Mouse (Mus musculus) embryo, embryonic 11.5 days (tissue): ENCODE results near the gene Tmem81.

Experiments used
- DNase-seq: peaks from one replicate; pipeline ENCODE4 v3.0.0-alpha.2; 2012; ENCODE audit warnings: low read depth, low spot score

Gene Tmem81

GRCm38 (mm10) chr1:132519734-132520133, 13.7 kb downstream of the Tmem81 start:
- DNase-seq: no peak

GRCm38 (mm10) chr1:132520764-132521163, 14.7 kb downstream of the Tmem81 start:
- no peak for DNase-seq

GRCm38 (mm10) chr1:132523048-132523447, 17.0 kb downstream of the Tmem81 start:
- no peak for DNase-seq

GRCm38 (mm10) chr1:132523920-132524319, 17.9 kb downstream of the Tmem81 start:
- DNase-seq: no peak

- DNase-seq: peak; percentile 67
Measured at GRCm38 (mm10) chr1:132525832-132526231, 19.8 kb downstream of the Tmem81 start.

DNA sequence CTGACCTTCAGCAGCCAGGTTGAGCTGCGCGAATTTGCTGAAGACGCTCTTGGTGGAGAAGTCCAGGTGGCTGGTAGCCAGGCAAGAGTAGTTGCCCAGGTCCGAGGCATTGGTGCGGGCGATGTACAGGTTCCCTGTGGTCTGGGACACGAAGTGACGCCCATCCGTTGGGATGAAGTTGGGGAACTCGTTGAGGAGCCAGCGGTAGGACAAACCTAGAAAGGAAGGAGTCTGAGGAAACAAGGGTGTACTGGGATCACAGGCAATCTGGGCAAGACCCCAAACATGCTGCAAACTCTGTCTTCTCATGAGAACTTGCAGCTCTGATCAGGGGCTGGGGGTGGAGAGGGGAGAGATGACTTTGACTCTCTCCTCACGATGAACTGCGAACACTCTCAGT, 22.0 kb downstream of the Tmem81 start:
- DNase-seq: no peak

GRCm38 (mm10) chr1:132528647-132529334, 22.8 kb downstream of the Tmem81 start:
- no peak for DNase-seq

DNA sequence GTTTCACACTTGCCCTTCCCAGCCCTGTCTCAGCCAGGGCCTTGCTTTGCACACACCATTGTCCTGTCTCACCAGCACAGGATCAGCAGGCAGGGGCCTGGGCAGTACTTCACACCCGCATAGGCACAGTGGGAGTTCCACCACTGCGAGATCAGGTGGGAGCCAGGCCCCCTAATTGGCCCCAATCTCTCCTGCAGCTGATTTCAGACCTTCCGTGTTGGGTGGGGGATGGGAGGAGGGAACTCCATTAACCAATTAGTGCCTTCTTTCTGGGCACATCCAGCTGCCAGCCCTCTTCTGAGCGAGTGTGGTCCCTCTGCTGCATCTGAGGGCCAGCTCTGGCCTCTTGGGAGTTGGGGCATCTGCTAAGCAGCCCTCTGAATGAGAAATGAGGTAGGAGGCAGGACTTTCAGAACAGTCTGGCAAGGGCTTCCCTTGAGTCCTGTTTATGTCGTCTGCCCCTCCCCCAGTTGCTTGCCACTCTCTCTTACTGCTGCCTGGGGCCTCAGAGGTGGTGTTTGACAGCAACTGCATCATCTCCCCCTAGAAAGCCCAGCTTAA, 24.7 kb downstream of the Tmem81 start:
- no peak for DNase-seq

DNA sequence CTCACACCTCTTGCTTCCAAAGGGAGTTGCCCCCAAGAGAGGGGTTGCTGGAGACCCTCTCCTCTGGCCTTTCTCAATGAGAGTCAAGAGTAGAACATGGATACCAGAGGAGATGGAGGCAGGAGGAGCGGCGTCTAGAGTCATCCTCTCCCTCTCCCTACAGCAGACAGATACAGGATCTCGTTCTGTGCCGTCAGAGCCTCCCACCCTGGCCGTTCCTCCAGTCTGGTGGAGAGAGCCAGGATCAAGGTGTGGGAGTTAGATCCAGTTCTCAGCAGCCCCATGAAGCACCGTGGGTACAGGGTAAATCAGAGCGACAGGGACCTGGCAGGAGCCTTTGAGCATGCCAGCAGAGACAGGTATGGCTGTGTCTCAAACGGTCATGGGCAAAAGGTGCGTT, 26.5 kb downstream of the Tmem81 start:
- DNase-seq: no peak

DNA sequence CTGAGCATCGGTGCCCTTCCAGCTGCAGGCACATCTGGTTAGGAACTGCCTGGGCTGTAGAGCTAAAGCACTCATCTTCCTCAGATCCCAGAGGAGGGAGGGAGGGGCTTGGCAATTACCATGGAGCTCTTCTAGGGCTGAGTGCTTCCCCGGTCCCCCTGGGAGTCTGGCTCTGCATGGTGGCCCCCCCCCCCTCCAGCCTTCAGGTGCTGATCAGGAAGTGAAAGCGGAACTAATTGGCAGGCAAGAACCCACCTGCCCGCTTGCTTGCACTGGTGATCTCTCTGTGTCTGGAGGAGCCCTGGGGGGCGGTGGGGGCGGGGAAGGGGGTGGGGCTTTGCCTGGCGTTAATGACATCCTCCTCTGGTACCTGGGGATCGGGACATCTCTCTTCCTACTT, 27.8 kb downstream of the Tmem81 start:
- no peak for DNase-seq

DNA sequence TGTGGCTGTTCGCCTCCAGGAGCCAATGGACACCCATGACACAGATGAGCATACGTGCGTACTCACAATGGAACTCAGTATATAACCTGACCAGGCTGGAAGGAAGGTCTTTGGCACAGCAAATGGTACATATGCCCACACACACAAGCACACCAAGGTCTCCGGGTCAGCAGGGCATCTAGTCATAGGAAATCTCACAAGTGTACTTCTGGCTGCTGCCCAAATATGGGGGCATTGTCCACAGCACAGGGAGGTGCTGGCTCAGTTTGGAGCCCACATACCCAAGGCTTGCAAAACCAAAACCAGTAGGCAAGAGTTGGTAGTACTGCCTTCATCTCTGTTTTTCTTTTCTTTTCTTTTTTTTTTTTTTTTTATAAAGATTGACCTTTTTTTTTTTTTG, 29.5 kb downstream of the Tmem81 start:
- DNase-seq: no peak

DNA sequence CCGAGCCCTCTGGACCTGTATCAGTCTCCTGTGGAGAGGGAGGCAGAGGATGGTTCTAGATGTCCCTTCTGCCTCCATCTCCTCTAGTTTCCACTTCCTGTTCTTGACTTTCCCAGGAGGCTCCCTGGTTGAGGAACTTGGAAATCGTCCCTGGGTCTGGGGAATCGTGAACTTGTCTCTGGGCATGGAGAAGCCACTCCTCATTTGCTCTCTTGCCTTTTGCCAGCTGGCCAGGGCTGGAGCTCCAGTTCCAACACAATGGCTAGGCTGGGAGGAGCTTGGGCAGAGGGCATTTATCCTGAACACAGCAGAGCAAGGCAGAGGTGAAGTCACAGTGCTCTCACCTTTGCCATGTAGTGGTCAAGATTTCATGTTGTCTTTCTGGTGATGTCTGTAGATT, 30.4 kb downstream of the Tmem81 start:
- DNase-seq: no peak

DNA sequence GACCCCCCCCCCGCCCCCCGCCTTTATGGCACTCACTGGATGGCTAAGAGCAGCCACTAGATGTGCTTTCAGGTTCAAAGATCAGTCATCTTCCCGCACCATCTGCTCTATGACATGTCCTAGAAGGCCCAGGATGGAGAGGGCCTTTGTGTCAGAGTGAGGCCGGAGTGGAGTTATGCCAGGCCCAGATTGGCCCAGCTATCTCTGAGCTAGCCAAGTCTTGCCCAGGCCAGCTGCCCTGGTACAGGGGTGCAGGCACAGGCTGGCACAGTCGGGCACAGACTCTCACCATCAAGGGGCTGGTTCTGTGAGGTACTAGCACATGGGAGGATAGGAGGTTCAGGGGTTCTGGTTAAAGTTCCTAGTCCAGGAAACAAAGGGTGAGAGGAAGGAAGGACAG, 31.7 kb downstream of the Tmem81 start:
- no peak for DNase-seq

DNA sequence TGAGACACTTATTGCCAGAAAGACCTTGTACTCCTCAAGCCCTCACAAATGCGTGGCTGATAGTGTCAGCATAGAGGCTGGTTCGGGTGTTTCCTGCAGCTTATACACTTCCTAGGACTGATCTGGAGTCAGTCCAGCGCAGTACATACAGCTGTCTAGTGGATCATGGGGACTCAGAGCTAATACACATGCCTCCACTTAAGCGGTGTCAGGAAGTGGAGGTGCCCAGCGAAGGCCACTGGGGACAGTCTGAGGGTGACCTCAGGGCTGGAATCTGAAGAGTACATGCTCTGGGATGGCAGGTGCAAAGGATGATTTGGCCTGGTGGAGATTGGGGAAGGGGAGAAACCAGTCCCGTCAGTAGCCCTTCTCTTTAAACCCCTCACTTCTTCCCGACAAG, 34.7 kb downstream of the Tmem81 start:
- DNase-seq: no peak

DNA sequence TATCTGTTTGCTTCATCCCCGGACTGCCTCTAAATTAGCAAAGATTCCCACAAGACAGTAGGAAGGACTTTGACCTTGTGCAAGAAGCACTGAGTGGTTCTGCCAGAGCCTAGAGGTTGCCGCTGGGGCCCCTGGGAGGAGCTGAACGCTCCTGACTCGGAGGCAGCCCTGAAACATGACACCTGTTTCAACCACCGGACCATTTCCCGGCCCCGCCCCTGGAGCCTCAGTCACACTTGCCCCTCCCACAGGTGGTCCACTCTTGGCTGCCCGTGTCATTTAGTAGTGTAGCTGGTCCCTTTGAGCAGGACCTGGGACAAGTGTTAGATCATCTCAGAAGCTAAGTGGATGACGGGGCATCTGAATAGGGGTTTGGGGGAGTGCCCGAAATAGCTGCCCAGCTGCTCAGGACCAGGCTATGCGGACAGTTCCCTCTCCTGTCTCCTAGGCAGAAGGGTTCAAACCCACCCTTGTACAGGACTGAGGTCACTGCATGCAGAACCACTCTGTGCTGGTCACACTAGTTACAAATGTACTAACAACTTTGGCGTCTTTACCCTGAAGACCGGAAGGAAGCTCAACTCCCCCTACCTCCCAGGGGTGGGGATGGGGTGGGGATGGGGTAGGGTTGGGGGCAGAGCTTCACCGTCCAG, 35.3 kb downstream of the Tmem81 start:
- no peak for DNase-seq

GRCm38 (mm10) chr1:132541824-132542599, 36.0 kb downstream of the Tmem81 start:
- no peak for DNase-seq

GRCm38 (mm10) chr1:132542762-132543306, 36.8 kb downstream of the Tmem81 start, which contains the start of gene Cntn2:
Gene Cntn2 (minus strand): TSS chr1:132543256.
- DNase-seq: no peak

DNA sequence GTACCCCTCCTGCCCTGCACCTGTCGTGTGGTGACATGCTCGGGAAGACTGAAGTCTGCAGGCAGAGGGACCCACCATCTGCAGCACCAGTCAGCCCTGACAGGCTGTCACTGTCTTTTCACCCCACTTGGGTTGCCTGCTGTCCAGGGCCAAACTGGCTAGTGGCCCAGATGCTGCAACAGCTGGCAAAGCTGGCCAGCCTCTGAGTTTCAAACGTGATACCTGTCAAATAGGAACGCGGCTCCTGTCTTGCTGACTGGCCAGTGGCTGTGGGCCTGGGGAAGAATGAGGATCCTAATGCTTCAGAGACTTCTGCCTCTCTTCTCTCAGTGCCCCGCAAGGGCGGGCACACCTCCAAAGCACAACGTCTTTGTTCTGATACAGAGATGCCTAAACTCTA, 37.8 kb downstream of the Tmem81 start:
- no peak for DNase-seq

DNA sequence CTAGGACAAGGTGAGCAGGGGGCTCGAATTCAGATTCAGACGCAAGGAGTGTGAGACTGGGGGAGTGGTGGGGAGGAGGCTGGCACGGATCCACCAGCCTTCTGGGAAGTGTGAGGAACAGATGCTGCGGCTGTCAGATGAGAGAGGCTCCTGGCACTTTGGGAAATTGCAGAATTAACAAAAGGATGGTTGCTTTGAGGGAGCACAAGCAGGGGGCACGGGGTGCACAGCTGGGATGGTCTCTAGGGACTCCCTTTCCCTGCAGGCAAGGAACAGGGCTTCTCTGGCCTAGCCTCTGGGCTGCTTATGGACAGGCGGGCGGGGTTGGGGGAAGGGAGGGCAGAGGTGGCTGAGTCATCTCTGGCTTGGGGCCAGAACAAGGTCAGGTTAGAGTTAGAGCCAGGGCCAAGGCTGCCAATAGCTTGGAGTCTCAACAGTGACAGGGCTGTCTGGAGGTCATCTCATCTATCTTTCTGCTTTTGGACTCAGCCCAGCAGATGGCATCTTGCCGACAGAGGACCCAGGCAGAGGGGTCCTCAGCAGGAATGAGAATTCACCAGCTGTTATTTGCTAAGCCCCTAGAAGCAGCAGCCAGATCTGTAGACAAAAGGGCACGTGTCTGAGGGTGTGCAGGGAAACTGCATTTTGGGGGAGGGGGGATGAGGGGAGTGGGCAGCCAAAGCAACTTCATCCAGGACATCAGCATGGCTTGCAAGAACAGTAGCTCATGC, 52.0 kb downstream of the Tmem81 start:
- DNase-seq: no peak
